Mouse (Mus musculus): ENCODE results near the gene D10Wsu102e.

DNA sequence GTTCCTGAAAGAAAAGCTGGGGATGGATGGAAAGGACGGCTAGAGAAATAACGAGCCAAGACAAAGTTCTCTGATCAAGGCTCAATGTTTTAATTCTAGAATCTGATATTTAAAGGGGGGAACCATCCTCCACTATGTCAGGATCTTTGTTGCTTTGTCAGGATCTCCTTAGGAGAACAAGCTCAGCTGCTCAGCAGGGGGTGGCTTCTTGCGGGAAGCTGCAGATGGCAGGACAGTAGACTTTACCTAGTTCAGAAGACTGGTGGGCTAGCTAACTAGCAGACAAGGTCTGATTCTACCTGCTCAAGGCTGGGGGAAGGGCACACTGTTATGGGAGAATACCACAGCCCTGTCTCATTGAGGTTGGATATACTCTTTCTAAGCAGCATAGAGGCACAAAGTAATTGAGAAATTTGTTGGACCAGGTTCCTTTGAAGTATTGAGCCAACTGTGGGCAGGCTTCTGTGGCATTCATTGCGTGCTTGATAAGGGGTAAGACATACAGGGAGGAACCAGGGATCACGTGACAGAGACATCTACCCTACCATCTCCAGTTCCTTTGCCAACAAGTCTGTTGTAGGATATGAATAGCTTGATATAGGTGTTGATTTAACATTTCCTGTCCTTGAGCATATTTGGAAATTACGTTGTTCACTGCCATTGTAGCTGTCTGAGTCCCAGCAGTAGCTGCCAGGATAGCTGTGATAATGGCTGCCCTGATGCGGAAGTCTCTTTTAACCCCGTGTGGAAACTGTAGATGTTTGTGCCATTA is 17.1 kb downstream of the D10Wsu102e start:
- TF ChIP-seq CTCF (IDR thresholded peaks at IDR 0.05; ENCODE audit: low read depth, low read length) (no peak), EP300 (IDR thresholded peaks at IDR 0.05; ENCODE audit: insufficient read depth, low read depth, low read length) (no peak), POLR2A (IDR thresholded peaks at IDR 0.05; ENCODE audit: insufficient read depth, low read length) (no peak)

Measured in ES-Bruce4 (cell line).